Mouse (Mus musculus): ENCODE measurements around the gene Kcnh4. TPM values are rescaled to one million over a fixed set of nuclear protein-coding genes. Genes with fewer than 3 reads are reported as not detected.
"Not testable (repeated sequence)": the region's sequence is repeated elsewhere in the genome, so short reads cannot be mapped to it uniquely, and the experiment has no call there.

The Kcnh4 gene
- polyA plus RNA-seq (2015; fragmentation: Nextera tagmentation; extraction: Ambion mirVana): 0.03 TPM in 1 of 2 replicates, not detected in the other

DNA sequence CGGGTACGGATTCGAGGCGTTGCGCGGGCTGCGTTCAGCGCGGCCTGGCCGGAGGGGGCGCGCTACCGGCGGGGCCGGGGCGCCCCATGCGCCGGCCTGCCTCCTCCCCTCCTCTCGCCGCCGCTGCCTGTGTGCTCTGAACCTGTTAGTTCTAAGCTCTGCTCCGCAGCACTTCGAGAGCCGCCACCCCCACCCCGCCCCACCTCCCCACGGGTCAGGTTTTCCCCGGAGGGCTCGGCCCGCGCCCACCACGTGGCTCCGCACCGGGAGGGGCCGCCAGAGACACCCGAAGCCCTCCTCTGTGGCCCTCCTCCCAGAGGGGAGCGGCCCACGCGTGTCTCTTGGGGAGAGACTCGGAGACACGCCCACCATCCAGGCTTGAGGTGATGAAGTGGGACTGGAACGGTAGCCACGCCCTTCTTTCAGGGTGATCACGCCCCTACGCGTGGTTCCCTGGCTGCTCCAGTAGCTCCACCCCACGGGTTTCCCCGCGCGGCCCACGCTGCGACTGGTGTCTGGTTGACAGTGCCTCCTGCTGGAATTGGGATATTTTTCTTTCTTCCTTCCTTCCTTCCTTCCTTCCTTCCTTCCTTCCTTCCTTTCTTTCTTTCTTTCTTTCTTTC is at the start of gene Kcnh4:
Gene Kcnh4, minus strand, starts transcription at position 332 of the 623 bp plus-strand sequence.
- DNase-seq (ENCODE audit: low spot score): peak; percentile 78

DNA sequence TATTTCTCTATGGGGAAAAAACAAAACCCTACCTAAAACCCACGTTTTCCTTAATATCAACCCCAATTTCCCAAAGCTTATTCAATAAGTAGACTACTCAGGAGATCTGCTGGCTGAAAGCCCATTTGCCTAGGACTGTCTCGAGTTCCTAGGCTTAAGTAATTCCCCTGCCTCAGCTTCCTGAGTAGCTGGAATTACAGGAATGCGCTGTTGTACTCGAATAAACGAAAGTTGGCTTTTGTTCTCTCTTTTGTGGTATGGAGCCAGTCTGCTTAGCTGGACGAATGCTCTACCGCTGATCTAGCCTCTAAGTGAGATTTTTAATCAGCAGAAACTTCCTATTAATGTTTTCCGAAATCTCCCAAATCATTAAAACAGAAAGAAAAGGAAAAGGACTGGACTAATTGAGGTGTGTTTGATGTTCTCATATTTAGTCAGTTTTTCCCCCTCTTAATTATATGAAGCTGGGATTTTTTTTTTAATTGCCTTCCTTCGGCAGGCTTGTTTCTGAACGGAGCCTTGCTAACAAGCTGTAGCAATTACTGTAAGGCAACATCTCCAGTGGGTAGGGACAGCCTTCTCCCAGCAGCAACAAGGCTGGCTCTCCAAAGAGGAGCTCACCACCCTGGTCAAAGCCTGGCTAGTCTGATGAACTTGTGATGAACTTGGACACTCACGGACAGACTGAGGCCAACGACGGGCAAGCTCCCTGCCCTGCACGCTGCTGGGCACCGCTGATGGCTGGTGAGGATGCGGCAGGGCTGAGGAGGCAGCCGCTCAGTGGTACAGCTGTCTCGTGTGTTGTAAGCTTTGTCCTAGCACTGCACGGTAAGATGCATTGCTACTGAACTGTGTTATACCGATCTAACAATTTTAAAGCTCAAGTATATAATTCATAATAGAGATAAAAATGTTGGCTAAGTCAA is 46.9 kb upstream of the Kcnh4 start:
- DNase-seq (ENCODE audit: low spot score): no peak

DNA sequence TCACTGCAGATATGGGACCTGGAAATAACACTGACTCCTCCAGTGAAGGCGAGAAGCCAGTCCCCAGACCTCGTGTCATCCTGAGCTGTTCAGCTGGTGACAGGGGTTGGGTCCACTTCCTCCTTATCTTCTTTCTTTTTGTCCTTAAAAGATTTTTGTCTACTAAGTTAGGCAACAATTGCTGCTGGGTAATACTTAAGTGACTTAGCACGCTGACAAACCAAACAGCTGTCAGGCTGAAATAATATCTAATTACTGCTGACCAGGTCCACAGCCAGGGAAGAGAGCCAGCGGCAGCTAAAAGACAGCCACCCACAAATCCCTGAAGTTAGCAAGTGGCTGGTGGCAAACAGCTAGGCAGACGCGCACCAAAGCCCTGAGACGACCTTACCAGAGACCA is 45.8 kb upstream of the Kcnh4 start:
- no peak for DNase-seq (ENCODE audit: low spot score)

DNA sequence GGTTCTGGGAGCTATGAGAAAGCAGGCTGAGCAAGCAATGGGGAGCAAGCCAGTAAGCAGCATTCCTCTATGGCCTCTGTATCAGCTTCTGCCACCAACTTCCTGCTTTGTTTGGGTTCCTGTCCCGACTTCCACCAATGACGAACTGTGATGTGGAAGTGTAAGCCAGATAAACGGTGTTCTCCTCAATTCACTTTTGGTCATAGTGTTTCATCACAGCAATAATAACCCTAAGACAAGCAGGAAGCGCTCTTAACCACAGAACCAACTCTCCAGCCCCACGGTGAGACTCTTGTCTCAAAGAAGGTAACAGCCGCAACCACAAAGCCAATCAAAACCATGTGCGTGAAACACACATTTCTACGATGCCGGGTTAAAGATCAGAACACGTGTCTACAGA is 44.7 kb upstream of the Kcnh4 start:
- no peak for DNase-seq (ENCODE audit: low spot score)

DNA sequence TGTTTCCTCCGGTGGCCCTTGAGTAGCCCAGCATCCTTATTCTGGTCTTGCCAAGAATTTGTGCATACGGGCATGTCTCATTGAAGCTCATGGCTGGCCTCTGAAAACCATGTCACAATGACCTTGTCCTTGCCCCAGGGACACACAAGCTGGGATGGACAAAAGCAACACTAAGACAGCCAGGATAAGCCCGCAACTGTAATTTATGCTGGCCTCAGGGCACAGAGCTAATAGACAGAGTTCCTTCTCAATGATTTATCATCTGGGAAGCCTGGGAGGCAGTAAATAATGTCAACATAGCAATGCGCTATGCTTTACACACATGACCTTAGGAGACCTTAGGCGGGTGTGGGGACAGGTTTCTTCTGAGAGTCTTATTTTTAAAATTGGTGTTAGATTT is 39.7 kb upstream of the Kcnh4 start:
- no peak for DNase-seq (ENCODE audit: low spot score)

DNA sequence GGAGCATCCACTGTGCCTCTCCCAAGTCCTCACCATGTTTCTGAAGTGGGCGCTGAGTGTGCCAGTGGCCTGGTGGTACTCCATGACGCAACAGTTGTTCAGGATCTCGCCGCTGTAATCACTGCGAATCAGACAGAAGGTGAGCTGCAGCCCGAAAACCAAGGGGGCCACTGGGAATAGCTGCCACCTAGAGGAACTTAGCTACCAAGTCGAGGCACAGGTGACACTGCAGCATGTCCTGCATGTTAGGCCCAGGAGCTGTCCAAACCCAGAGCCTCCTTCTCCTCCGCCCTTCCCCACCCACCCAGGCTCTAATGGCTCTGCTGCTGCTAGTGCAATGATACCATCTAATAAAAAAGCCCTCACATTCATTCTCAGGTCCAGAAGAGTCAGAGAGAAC is 36.8 kb upstream of the Kcnh4 start:
- no peak for DNase-seq (ENCODE audit: low spot score)

DNA sequence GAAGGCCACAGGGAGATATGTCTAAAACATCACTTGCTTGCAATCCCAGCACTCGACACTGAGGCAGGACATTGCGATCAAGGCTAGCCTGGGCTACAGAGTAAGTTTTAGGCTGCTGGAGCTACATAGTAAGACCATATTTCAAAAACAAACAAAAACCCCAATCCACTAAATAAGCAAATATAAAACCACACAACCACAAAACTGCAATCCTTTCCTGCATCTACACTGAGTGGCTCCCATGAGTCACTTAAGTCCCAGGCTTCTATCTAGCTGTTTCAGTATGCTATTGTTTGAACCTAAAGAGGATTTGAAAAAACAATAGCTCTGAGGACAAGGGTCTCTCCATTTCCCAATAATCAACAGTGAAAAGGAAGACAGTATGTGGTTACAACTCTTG is 35.6 kb upstream of the Kcnh4 start:
- no peak for DNase-seq (ENCODE audit: low spot score)

DNA sequence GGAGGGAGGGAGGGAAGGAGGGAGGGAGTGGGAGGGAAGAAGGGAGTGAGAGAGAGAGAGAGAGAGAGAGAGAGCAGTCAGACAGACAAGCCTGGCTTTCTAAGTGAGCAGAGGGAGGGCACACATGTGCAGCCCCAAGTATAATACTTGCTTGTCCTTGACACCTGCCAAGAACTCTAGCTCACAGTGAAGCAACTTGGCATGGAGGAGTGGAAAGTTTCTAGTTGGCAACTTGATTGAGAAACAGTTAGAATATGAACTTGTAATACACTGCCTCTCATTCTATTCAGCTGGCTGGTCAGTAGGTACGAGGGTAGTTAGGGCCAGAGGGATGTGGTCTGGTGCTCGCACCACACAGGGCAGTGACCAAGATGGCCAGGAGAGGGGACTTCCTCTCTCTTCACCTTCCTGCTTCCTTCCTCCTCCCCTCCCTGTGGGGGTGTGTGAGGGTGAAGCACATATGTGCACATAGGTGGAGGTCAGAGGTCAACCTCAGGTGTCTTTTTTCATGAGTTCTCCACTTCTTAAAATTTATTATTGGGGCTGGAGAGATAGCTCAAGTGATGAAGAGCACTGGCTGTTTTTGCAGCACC is 31.8 kb upstream of the Kcnh4 start:
- DNase-seq (ENCODE audit: low spot score): no peak

DNA sequence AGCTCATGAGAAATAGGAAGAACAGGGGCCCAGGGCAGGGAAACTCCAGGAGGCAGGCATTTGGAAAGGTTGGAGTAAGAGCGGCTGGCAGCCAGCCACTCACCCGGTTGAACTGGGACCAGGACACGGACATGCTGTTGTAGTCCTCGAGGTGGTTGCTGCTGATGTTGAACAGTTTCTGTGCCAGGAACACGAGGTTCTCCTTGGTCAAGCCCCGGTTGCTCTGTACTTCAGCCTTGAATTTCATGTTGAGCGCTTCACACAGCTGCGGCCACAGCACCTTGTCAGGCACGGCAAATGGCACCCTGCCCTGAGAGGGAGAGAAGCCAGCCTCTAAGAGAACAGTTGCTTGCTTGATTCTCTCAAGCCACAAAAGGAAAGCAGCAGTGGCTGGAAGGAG is 30.9 kb upstream of the Kcnh4 start:
- not testable (repeated sequence) for DNase-seq (ENCODE audit: low spot score)

DNA sequence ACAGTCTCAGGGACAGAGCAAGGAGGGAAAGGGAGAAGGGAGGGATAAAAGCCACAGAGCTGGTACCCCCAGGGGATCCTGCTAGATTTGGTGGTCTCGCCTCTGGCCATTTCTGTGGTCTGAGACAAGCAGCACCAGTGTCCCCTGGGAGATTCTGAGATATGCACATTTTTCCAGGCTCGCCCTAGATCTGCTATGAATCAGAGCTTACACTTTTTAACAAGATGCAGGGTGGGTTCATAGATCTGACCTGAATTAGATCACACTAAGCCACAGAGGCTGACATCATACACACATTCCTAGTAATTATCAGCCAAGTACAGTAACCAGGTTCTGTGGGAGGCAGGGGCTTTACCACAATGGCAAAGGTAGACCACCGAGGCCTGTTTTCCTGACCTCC is 30.0 kb upstream of the Kcnh4 start:
- no peak for DNase-seq (ENCODE audit: low spot score)

DNA sequence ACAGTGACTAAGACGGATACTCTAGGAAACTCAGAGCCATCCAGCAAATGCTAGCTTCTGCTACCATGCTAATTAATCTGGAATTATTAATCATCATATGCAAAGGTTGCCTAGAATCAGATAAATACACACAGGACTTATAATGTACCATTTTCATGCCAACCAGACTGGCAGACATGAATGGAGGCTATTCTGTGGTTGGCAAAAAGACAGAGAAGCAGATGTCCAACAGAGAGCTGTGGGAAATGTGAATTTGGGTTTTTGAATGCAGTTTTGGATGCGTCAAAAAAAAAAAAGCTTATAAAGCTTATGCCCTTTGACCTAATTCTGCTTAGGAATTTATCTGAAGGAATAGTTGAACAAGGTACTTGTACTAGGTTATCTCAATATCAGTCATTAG is 26.0 kb upstream of the Kcnh4 start:
- DNase-seq (ENCODE audit: low spot score): no peak

DNA sequence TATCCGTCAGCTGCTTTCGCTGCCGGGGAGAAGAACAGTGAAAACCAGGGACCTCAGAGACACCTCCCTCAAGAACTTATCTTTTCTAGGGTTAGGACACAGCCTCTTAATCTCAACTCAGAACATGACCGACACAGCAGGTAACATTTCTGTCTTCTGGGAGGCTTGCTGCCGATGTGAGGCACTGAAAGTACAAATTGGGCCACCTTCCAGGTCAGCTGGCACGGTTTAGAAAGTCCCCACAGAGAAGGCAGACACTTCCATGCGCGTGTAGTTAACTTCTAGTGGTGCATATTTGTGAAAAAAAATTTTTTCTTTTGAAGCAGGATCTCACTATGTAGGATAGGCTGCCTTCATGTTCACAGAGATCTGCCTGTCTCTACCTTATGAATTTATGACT is 24.5 kb upstream of the Kcnh4 start:
- no peak for DNase-seq (ENCODE audit: low spot score)

DNA sequence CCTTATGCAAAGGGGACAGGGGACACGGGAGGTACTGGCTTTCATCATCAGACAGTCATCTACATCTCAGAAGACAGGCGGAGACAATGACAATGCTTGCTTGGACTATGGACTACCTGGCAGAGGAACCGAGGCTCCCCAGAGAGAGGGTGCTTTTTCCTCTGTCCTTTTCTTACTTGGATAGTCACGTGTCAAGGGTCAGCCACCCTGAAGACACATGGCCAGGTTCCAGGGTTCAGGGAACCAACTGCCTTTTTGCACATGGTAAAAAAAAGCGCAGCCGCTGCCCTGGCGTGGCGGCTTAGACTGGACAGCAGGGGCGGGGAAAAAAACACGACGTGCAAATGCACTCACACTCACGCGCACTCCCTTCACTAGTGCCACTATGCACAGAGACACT is 22.8 kb upstream of the Kcnh4 start:
- DNase-seq (ENCODE audit: low spot score): no peak

DNA sequence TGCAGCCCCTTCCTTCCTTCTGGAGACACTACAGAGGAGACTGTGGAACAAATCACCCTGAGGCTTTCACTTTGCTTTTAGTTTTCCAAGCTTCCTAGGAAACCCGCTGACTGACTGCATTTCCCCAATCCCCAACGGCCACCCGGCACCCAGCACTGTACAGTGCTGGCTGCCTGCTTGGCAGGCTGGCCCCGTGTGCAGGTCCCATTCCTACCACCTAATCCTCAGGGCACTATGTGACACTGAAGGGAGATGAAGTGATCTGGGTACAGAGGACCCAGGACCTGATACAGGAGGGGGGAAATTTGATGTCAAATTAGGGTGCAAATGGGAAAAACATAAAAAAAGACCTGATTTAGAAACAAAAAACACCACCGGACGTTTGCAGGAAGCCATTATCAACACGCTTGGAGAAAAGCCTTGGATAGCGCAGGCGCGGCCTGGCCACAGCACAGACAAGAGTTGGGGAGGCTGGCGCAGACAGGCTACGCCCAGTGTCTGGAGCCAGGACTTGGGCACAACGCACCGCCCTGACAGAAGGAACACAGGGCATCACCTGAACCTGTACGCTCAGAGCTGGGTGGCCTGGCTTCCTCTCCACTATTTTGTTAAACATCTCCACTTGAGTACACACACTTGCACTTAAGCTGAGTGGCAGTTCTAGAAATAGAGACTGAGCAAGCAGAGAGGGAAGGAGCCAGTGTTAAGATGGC is 22.2 kb upstream of the Kcnh4 start:
- no peak for DNase-seq (ENCODE audit: low spot score)

DNA sequence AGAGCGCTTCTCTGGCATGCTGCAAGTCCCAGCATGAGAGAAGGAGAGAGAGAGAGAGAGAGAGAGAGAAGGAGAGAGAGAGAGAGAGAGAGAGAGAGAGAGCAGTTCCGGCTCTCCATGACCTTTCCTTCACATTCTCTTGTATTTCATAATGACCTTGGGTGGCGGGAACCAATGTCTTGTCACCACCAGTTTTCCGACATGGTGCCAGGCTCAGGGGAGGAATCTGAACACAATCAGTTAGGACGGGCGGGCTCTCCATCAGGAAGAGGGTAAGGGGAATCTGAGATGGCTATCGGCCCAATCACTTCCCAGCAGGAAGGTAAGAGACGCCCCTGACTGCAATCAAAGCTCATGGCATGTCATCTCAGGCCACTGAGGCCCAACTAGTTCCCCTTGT is 20.5 kb upstream of the Kcnh4 start:
- no peak for DNase-seq (ENCODE audit: low spot score)

DNA sequence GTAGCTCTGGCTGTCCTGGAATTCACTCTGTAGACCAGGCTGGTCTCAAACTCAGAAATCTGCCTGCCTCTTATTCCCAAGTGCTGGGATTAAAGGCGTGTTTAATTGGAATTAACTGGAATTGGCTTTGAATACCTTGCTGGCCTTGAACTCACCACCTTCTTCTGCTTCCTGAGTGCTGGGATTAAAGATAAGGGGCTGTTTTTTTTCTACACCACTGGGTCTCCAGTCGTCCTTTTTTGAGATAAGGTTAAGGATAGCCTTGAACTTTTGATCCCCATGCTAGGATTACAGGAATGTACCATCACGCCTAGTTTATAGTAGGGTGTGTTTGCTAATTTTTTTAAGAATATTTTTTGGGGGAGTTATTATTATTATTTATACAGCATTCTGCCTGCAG is 18.3 kb upstream of the Kcnh4 start:
- DNase-seq (ENCODE audit: low spot score): no peak

DNA sequence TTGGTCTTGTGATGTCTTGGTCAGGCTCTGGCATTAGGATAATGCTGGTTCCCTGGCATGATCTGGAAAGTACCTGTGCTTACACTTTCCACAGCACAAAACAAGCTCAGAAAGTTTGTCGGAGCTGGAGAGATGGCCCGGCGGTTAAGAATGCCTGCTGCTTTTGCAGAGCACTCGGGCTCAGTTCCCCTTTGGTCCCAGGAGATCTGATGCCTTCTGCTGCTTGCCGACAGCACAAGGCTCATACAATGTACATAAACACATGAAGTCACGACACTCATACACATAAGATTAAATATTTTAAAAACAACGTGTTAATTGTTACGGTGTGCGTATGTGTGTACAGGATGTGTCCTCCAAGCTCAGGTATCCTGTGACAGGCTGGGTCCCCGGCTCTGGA is 16.2 kb upstream of the Kcnh4 start:
- no peak for DNase-seq (ENCODE audit: low spot score)

DNA sequence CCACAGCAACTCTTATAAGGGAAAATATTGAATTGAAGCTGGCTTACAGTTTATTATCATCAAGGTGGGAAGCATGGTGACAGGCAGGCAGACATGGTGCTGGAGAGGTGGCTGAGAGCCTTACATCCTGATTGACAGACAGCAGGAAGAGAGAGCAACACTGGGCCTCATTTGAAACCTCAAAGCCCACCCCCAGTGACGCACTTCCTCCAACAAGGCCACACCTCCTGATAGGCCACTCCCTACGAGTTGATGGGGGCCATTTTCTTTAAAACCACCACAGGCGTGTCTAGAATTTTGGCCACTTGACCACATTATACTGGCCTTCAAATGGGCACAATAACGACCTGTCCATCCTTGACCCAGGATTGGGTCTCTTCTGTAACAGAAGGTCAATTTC is 14.5 kb upstream of the Kcnh4 start:
- DNase-seq (ENCODE audit: low spot score): no peak

DNA sequence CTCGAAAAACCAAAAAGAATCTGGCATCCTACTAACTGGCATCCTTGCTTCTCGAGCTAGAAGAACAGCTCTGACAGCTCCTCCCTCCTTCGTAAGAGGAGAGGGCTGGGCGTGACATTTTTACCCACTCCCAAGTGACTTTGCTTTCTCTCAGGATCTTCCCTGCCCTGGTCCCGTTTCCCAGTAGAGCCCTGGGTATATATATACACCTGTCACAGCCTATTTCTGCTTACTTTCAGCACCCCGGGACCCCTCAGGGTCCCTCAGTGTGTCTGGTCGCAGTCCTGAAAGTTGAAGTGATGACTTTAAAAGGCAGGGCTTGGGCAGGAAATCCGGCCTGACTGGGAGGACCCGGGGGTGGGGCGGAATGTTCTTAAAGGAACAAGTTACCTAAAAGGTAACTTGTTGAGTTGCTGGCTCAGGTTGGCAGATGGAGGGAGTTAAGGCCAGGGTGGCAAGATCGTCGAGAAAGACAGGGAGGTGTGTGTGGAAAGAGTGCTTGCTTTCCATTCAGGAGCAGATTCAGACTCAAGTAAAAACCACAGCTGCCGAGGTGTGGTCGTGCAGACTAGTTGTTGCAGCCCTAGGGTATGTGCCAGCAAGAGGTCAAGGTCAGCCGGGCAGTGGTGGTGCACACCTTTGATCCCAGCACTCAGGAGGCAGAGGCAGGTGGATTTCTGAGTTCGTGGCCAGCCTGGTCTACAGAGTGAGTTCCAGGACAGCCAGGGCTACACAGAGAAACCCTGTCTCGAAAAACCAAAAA is 11.1 kb upstream of the Kcnh4 start, which contains the start of gene Ghdc:
Gene Ghdc, minus strand, starts transcription at position 312 of the 763 bp plus-strand sequence.
- peak; percentile 81 for DNase-seq (ENCODE audit: low spot score)

DNA sequence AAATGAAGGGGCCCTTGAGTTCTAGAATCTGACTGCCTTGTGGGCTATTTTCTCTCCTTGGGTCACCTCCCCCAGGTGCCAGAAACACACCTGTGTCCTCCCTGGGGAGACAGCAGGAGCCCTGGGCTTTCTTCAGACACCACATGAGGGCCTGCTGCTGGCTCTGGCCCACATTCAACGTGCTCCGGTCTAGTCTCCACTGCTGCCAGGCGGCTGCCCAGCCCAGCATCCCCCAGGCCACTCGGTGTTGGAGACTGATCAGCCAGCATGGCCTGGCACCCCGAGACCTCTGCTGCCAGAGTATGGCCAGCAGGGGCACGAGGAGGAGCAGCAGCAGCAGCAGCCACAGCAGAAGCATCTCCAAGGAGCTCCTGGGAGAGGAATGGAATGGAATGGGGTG is 10.2 kb upstream of the Kcnh4 start:
- no peak for DNase-seq (ENCODE audit: low spot score)

DNA sequence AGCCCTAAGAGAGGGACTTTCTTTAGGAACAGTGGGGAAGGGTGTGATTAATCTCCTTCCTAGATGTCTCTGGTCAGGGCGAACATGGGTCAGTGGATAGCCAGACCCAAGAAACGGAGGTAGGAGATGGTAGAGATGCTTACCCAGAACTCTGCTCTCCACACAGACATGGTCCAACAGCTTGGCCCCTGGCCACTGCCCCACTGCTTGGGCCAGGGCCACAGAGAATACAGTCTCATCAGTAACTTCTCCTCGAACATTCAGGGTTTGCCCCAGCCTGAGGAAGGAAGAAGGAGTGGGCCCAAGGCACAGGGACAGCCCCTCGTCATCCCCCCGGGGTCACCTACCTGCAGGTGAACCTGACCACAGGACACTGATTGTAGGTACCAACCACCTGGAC is 8.1 kb upstream of the Kcnh4 start:
- DNase-seq (ENCODE audit: low spot score): no peak

Measured in thymus, postnatal 0 days (tissue).